Mouse (Mus musculus) megakaryocyte, embryonic 14.5 days (primary cell): ENCODE results near the gene Plvap. TPM values are rescaled to one million over a fixed set of nuclear protein-coding genes. Genes with fewer than 3 reads are reported as not detected.
A peak's percentile ranks its signal among the peaks of the same experiment; 100 is the strongest.

Experiments
- H3K27me3 ChIP-seq: replicated peaks from 2 replicates; pipeline ENCODE3; 2012; ENCODE audit warnings: inconsistent platforms
- H3K36me3 ChIP-seq: replicated peaks from 2 replicates; pipeline ENCODE3; 2012; ENCODE audit warnings: low read length, inconsistent platforms, mixed read lengths
- H3K4me1 ChIP-seq: 2 replicates; pipeline ENCODE4 v1.6.1; 2012; ENCODE audit warnings: inconsistent platforms
- H3K4me3 ChIP-seq: replicated peaks from 2 replicates; pipeline ENCODE3; 2012; ENCODE audit warnings: moderate library complexity, mild to moderate bottlenecking, inconsistent platforms
- H3K9me3 ChIP-seq: 2 replicates; pipeline ENCODE4 v1.6.1; 2012; ENCODE audit warnings: inconsistent platforms
- FLI1 ChIP-seq: IDR thresholded peaks from 2 replicates; pipeline ENCODE4 v1.6.1; 2012; ENCODE audit warnings: low read length, inconsistent platforms, mixed read lengths
- GATA1 ChIP-seq: IDR thresholded peaks from 3 replicates; pipeline ENCODE4 v1.6.1; 2012; ENCODE audit warnings: mixed read lengths, low read length, inconsistent platforms, borderline replicate concordance
- polyA plus RNA-seq: library from polyadenylated mRNA; stranded (reverse); fragments of >175 nt; gene quantifications from 2 replicates; pipeline ENCODE4 v1.2.3, GENCODE M21; 2012; ENCODE audit warnings: low replicate concordance; ENCODE audit not compliant: insufficient read depth

Gene Plvap
- polyA plus RNA-seq, 1 experiment = 4.0 TPM

DNA sequence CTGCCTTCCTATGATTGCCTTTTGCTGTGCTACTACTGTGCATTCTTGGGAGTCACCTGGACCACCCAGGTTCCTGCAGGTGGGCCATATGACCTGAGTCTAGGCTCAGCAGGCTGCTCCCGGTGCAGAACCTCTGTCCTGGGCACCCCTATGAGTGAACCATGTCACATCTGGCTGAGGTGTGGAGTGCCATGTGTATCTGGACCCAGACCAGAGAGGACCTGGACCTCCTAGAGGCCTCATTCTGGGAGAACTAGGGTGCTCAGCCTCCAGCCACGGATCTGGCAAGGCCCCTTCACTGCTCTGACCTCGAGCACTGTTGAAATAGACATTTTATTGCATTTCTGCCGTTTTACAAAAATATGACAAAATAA lies 35.9 kb downstream of the Plvap start:
- Histone ChIP-seq H3K9me3 (no peaks in the 10 kb centered on the region), H3K4me3 (peak overlapping the region; percentile 94), H3K4me1 (peaks cover 43% of the 10 kb centered on the region), H3K36me3 (peaks cover 51% of the 10 kb centered on the region), H3K27me3 (peaks cover 2% of the 10 kb centered on the region)
- TF ChIP-seq GATA1 = no peak
- TF ChIP-seq FLI1 = no peak

DNA sequence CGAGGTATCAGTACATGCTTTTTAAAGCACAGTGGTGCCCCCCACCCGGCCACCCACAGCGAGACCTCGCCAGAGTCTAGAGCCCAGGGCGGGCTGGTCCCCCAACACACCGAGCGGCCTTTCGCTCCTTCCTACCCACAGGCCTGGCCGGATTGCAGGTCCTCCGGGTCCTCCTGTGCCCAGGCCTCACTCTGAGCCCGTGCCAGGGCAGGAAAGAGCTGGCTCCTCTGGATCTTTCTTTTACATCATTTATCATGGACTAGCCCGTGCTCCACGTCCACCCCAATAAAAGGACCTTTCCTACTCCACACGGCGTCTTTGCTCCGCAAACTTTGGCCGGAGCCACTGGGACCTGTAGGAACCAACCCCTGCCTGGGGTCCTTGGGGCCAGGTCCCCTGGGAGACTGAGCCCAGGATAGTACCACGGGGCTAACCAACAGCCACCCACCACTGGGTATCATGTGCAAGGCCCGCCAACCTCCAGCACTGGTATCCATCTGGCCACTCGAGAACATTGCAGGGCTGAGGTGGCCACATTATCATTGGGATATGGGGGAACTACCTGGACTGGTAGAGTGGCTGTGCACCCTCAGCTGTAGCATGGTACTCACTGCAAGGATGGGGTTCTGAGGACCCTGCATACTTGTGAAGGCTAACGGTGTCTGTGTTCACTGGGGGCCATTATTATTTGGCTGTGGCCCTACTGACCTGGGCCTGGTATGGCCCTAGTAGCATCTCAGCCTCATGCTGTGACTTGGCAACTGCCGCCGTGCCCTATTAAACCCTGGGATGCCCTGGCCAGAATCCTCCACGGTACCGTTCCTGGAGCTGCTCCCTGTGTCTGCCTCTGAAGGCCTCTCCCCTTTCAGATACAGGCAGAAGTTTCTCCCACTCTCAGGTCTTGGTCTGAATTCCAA lies 36.5 kb downstream of the Plvap start:
- no peak for TF ChIP-seq GATA1
- TF ChIP-seq FLI1 = no peak
- Histone ChIP-seq H3K9me3 (no peaks in the 10 kb centered on the region), H3K4me3 (peak overlapping the region; percentile 94), H3K4me1 (peaks cover 50% of the 10 kb centered on the region), H3K36me3 (peaks cover 57% of the 10 kb centered on the region), H3K27me3 (peaks cover 2% of the 10 kb centered on the region)

DNA sequence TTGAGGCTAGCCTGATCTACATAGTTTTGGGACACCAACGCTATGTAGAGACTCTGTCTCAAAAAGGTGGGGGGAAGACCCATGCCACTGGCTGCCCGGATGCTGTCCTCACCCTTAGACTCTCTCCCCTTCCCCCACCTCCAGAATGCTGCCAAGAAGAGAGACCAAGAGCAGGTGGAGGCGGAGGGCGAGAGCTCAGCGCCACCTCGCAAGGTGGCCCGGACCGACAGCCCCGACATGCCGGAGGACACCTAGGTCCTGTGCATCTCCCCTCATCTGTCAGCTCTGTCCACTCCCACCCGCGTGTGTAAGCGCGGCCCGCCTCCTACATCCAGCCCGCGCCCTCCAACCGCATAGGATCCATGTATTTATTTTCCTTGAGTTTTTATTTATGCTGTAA lies 37.2 kb downstream of the Plvap start:
- H3K4me1 ChIP-seq = peaks cover 56% of the 10 kb centered on the region
- no peaks in the 10 kb centered on the region for H3K9me3 ChIP-seq
- peaks cover 2% of the 10 kb centered on the region for H3K27me3 ChIP-seq
- no peak overlapping the region for H3K4me3 ChIP-seq
- TF ChIP-seq GATA1 = no peak
- no peak for TF ChIP-seq FLI1
- peaks cover 57% of the 10 kb centered on the region for H3K36me3 ChIP-seq

DNA sequence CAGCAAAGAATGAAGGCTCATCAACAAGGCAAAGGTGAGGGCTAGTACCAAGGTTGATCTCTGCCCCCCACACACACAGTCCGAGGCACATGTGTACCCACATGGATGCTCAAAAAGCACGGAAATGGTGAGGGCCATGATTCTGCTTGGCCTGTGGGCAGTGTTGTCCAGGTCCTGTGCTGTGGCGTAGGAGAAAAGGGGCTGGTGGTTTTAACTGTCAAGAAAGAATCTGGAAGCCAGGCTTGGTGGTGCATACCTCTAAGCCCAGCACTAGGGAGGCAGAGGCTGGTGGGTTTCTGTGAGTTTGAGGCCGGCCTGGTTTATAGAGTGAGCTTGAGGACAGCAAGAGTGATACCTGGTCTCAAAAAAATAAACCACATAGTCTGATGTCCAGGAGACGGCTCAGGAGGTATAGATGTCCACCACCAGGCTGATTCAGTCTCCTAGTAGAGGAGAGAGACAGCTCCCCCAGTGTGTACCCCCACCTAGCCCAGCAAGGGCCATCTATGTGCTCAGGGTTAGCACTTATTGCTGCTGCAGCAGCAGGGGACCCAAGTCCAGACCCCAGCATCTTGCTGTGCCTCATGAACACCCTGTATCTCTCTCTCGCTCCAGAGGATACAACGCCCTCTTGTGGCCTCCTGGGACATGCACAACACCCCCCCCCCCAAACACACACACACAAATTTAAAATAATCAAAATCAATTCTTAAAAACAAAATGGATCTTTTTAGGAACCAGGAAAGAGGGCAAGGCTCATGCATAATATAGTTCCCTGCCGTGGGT lies 38.8 kb downstream of the Plvap start:
- H3K9me3 ChIP-seq = no peaks in the 10 kb centered on the region
- peaks cover 62% of the 10 kb centered on the region for H3K4me1 ChIP-seq
- no peak overlapping the region for H3K4me3 ChIP-seq
- peaks cover 57% of the 10 kb centered on the region for H3K36me3 ChIP-seq
- H3K27me3 ChIP-seq = no peaks in the 10 kb centered on the region
- TF ChIP-seq GATA1 = no peak
- no peak for TF ChIP-seq FLI1

DNA sequence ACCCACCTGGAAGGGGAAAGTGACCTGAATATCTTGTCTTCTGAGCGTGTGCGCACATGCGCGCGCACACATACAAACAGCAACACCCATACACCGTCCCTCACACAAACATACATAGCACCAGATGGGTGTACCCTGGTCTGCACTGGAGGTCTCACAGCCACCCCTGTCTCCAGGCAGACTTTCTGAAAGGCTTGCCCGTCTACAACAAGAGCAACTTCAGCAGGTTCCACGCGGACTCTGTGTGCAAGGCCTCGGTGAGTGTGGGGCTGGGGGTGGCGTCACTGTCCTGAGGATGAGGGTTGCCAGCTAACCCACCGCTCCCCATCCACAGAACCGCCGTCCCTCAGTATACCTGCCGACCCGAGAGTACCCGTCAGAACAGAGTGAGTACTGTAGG lies 39.7 kb downstream of the Plvap start:
- Histone ChIP-seq H3K9me3 (no peaks in the 10 kb centered on the region), H3K27me3 (no peaks in the 10 kb centered on the region), H3K36me3 (peaks cover 64% of the 10 kb centered on the region), H3K4me1 (peaks cover 53% of the 10 kb centered on the region), H3K4me3 (no peak overlapping the region)
- TF ChIP-seq GATA1 = no peak
- no peak for TF ChIP-seq FLI1

DNA sequence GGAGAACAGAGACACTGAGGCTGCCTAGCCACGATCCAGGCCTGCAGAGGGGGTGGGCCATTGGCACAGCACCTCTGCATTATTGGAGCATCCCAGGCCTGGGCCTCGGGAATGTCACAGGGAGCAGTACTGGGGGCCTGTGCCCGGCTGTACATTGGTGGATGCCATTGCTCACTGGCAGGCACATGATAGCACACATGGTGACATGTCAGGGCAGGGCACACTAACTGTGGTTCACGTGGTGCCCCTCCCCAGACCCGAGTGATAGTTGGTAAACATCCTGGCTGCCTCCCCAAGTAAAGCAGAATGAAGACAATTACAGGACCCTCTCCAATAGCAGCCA lies 40.7 kb downstream of the Plvap start:
- H3K4me3 ChIP-seq = peak overlapping the region; percentile 96
- no peaks in the 10 kb centered on the region for H3K27me3 ChIP-seq
- no peaks in the 10 kb centered on the region for H3K9me3 ChIP-seq
- TF ChIP-seq GATA1 (no peak), FLI1 (no peak)
- H3K36me3 ChIP-seq = peaks cover 73% of the 10 kb centered on the region
- H3K4me1 ChIP-seq = peaks cover 52% of the 10 kb centered on the region

DNA sequence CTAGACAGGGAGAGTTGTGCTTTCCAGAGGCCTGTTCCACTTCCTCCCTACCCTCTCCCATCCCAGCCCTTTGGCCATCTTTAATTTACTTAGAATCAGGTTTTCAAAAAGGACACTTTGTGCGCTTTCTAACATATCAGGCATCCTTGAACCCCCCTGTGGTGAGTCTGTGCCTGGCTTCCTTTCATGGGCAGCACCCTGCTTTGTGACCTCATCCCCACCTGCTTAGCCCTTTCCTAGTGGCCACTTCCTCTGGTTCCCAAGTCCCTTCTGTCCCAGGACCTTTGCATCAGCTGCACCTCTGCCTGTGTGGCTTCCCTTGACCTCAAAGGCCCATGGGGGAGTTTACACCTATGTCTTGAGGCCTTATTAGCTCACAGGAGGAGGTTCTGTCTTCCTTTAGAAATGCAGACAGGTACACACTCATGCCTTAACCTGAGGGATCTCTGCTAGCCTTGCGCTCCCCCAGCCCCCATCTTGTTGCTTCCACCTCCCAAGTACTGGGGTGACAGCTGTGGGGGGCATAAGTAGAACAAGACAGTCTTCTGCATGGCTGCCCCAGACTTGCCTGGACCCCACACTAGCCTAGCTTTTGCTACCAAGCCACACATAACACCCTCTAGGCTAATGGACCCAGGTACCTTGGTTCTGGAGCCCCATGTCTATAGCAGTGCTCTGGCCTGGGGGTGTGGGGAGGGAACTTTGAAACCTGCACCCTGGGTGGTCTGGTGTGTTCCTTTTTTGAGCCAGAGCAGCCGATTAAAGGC lies 41.2 kb downstream of the Plvap start:
- no peaks in the 10 kb centered on the region for H3K9me3 ChIP-seq
- H3K27me3 ChIP-seq = no peaks in the 10 kb centered on the region
- H3K36me3 ChIP-seq = peaks cover 70% of the 10 kb centered on the region
- H3K4me1 ChIP-seq = peaks cover 52% of the 10 kb centered on the region
- TF ChIP-seq GATA1 (no peak), FLI1 (no peak)
- H3K4me3 ChIP-seq = peak overlapping the region; percentile 96

DNA sequence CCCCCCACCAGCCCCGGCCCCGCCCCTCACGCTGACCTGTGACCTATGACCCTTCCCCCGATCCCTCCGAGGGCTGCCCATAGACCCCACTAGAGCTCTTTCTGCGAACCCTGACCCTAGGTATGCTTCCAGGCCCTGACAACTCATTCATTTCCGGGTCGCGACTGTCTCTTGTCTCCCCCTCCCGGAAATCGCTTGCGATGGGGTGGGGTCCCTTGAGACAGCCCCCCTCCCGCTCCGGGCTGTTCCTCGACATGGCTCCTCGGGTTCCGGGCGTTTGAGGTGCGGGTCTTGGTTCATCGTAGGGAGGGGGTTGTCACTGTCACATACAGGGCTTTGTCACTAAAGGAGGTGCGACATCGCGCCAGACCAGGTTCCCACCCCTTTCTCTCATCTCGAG lies 42.1 kb downstream of the Plvap start:
- Histone ChIP-seq H3K9me3 (no peaks in the 10 kb centered on the region), H3K27me3 (no peaks in the 10 kb centered on the region), H3K36me3 (peaks cover 61% of the 10 kb centered on the region), H3K4me1 (peaks cover 51% of the 10 kb centered on the region), H3K4me3 (peak overlapping the region; percentile 96)
- TF ChIP-seq FLI1 (no peak), GATA1 (no peak)

DNA sequence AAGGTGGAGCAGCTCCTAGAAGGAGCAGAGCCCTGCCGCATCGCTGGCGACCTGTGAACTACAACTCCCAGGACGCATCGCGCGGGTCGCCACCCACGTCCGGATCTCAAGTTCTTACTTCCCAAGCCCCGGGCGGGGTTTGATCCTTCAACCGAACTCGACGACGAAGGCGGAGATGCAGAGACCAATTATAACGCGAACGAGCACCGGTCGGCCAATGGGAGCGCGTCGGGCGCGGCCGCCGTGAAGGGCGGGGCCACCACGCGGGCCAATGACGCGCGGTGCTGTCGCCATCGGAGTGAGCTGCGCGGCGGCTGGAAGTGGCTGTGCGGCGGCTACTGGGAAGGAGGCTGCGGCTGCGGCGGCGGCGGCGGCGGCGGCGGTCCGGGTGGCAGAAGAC lies 42.6 kb downstream of the Plvap start, which contains the start of gene Dda1:
Gene Dda1, plus strand, starts transcription at position 284 of the 400 bp plus-strand sequence.
- Histone ChIP-seq H3K4me1 (peaks cover 56% of the 10 kb centered on the region), H3K27me3 (no peaks in the 10 kb centered on the region), H3K4me3 (peak within 1 kb of the TSS; percentile 96), H3K36me3 (peaks cover 56% of the 10 kb centered on the region), H3K9me3 (no peaks in the 10 kb centered on the region)
- no peak for TF ChIP-seq FLI1
- TF ChIP-seq GATA1 = no peak

DNA sequence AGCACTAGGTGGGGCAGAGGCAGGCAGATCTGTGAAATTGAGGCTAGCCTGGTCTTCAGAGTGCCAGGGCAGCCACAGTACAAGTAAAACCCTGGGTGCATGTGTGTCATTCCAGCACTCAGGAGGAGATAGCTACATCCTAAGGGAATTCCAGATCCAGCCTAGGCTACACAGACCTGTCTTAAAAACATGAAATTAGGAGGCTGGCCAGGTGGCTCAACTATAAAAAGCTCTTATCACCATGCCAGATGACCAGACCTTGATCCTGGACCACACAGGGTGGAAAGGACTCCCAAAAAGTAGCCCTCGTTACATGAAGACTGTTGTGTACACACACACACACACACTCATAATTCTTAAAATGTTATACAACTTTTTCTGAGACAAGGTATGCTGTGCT lies 43.6 kb downstream of the Plvap start:
- Histone ChIP-seq H3K36me3 (peaks cover 47% of the 10 kb centered on the region), H3K4me1 (peaks cover 65% of the 10 kb centered on the region), H3K9me3 (no peaks in the 10 kb centered on the region), H3K4me3 (no peak overlapping the region), H3K27me3 (no peaks in the 10 kb centered on the region)
- TF ChIP-seq GATA1 (no peak), FLI1 (no peak)
